Mouse (Mus musculus): ENCODE data around the gene Sele.
"Not testable (repeated sequence)": the region's sequence is repeated elsewhere in the genome, so short reads cannot be mapped to it uniquely, and the experiment has no call there.

Sele gene

DNA sequence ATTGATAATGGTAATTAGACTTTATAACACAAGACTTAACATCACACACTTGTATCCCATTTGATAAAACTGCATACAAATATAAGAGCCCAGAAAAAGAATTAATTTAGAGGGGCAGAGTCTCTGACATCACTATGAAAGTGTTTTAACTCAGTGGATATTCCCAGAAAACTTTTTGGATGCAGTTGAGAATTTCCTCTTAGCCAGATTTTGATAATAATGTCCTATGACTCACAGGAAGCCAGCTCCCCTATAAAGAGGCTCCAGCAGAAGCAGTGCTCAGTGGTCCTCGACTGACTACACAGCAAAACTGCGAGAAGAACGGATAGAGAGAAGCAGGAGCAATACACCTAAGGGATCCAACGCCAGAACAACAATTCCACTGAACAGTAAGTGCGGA lies at the start of gene Sele:
Gene Sele (plus strand): TSS at position 301 of the 400 bp plus-strand sequence.
- no peak for DNase-seq (ENCODE audit: low read depth, low spot score)

GRCm38 (mm10) chr1:164001831-164002452 lies 46.1 kb upstream of the Sele start:
- no peak for DNase-seq (ENCODE audit: low read depth, low spot score)

GRCm38 (mm10) chr1:164004311-164004710 lies 43.7 kb upstream of the Sele start:
- DNase-seq (ENCODE audit: low read depth, low spot score): no peak

DNA sequence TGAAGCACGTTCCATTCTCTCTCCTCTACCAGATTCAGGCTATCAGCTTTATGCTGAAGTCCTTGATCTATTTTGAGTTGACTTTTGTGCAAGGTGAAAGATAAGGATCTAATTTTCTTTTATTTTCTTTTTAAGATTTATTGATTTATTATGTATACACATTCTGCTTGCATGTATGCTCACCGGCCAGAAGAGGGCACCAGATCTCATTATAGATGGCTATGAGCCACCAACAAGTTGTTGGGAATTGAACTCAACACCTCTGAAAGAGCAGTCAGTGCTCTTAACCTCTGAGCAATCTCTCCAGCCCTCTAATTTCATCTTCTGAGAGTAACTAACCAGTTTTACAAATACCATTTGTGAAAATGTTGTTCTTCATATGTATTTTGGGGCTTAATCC lies 38.8 kb upstream of the Sele start:
- no peak for DNase-seq (ENCODE audit: low read depth, low spot score)

GRCm38 (mm10) chr1:164014616-164015015 lies 33.4 kb upstream of the Sele start:
- no peak for DNase-seq (ENCODE audit: low read depth, low spot score)

GRCm38 (mm10) chr1:164018221-164018896 lies 29.7 kb upstream of the Sele start:
- no peak for DNase-seq (ENCODE audit: low read depth, low spot score)

- DNase-seq (ENCODE audit: low read depth, low spot score): no peak
Measured at GRCm38 (mm10) chr1:164019789-164020188, 28.2 kb upstream of the Sele start.

DNA sequence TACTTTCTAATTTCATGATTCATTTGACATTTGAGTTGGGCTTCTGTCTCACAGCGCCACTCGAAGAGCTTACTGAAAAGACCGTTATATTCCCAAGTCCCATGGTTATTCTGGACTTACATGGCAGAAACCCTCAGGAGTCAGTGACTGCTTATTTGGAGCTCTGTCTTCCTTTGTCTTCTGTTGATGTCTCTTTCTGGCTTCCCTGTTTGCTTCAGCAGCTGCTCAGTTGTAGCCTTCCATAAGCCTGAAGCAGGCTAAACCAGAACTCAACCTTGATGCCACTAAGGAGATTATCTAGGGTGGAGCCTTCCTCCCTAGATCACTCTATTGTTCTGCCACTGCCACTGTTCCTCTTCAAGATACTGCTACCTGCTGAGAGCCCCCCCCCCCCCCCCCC lies 27.3 kb upstream of the Sele start:
- not testable (repeated sequence) for DNase-seq (ENCODE audit: low read depth, low spot score)

- not testable (repeated sequence) for DNase-seq (ENCODE audit: low read depth, low spot score)
Measured at GRCm38 (mm10) chr1:164022106-164022505, 25.9 kb upstream of the Sele start.

DNA sequence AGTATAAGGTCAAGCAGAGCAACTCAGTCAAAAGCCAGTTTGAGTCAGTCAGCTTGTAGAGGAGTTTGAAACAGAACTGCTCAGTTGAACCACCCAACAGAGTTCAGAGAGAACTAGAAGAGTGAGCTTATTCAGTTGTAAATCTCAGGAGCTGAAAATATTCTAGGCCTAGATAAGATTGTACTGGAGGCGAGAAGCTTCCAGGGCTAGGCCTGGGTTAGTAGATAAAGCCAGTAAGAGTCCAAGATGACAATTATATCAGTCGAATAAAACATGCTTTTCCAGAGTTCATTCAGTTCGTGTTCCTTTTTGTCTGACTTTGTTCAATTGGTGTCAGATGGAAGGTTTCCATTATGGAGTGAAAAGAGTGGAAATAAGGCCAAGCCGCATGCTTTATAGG lies 22.3 kb upstream of the Sele start:
- no peak for DNase-seq (ENCODE audit: low read depth, low spot score)

- DNase-seq (ENCODE audit: low read depth, low spot score): no peak
Measured at GRCm38 (mm10) chr1:164027416-164027815, 20.6 kb upstream of the Sele start.

DNA sequence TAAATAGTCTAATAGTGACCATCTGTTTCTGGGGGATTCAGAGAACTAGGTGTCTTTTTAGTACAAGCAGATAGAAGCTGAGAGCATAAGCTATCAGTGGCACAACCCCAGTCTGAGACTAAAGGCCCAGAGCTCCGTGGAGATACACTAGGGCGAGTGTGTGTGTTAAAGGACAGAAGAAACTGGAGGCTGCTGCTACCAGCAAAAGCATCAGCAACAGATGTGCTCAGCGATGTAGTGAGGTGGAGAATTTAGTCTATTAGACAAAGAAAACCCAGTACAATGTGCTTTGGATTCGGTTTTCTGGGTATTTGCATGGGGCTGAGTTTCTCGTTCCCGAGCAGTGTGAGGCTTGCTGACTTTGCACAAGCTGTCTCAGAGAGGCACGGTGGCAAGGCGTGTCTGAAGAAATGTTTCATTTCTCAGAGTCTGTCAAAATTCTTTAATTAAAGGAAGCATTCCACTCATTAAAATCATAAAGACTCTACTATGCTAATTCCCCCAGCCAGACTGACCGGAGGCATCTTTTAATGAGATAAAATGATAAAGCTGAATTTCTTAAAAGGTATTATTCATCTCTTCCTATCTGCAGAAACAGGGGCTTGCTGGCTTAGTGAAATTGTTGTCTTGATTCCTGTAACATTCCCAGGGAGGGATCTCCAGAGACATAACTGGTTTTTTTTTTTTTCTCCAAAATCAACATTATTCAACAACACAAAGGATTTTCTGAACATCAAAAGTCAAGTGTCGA lies 7.5 kb upstream of the Sele start:
- DNase-seq (ENCODE audit: low read depth, low spot score): no peak

- no peak for DNase-seq (ENCODE audit: low read depth, low spot score)
Measured at GRCm38 (mm10) chr1:164043549-164043948, 4.5 kb upstream of the Sele start.

GRCm38 (mm10) chr1:164053561-164053960 lies 5.5 kb downstream of the Sele start:
- no peak for DNase-seq (ENCODE audit: low read depth, low spot score)

DNA sequence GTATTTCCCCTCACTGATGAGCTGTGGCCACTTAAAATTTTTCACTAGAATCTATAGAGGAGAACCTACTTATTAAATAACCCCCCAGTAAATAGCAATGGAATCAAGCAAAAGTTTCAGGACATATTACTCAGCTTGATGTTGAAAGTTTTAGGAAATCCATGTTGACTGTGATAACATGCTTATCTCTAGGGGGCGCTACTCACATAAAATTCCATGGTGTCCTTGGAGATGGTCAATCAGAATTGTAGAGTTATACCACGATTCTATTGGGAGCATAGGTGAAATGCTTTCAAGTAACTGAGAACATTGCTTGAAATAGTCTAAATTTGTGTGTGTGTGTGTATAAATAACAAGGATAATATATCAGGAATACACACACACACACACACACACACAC lies 6.8 kb downstream of the Sele start:
- DNase-seq (ENCODE audit: low read depth, low spot score): no peak

- DNase-seq (ENCODE audit: low read depth, low spot score): no peak
Measured at GRCm38 (mm10) chr1:164060071-164060470, 12.0 kb downstream of the Sele start.

GRCm38 (mm10) chr1:164061278-164061677 lies 13.2 kb downstream of the Sele start:
- DNase-seq (ENCODE audit: low read depth, low spot score): no peak

- no peak for DNase-seq (ENCODE audit: low read depth, low spot score)
Measured at GRCm38 (mm10) chr1:164061925-164062324, 13.9 kb downstream of the Sele start, which contains the start of gene Sell. TSS of gene Sell (plus strand) at chr1:164061982.

GRCm38 (mm10) chr1:164062856-164063255 lies 14.8 kb downstream of the Sele start:
- DNase-seq (ENCODE audit: low read depth, low spot score): no peak

- DNase-seq (ENCODE audit: low read depth, low spot score): no peak
Measured at GRCm38 (mm10) chr1:164063745-164064144, 15.7 kb downstream of the Sele start.

DNA sequence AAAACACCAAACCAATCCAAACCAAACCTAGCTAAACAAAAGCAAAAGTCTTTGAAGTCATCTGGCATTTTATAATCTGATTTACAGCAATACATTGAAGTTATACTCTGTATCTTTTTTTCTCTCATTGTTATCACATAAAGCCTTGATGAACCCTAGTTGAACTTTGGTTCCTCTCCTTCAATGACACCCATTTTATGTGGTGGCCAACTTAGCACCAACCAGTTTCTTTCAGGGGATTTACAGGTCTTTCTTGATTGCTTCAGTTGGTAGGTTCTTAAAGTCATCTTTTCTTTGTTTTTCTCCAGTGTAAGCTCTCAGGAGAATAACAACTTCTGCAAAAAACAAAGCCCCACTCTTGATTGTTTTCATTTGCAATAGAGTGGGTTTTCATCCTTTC lies 21.2 kb downstream of the Sele start:
- DNase-seq (ENCODE audit: low read depth, low spot score): no peak

GRCm38 (mm10) chr1:164070461-164070860 lies 22.4 kb downstream of the Sele start:
- no peak for DNase-seq (ENCODE audit: low read depth, low spot score)

DNA sequence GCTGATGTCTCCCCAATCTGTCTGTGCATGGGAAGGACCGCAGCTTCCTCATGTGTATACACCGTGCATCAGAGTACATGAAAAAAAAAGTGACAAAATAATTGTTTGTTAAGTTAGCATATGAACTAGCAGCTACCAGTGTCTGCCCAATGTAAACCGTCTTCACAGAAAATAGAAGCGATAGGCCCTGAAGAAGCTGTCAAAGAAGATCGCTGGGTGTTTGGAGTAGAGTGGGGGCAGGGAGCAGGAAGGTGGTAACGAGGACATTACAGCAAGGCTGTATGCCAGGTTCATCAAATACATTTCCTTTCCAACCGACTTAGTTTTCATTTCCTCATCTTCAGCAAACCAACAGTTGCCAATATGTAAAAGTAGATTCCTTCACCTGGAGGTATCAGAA lies 23.1 kb downstream of the Sele start:
- no peak for DNase-seq (ENCODE audit: low read depth, low spot score)
